Mouse (Mus musculus) bone marrow macrophage, adult 2 months (primary cell): Measurements from ENCODE around the gene Slc48a1.

Experiments used
- CTCF ChIP-seq: IDR thresholded peaks from 2 replicates; pipeline ENCODE4 v1.5.1; 2012; ENCODE audit warnings: low read depth, mild to moderate bottlenecking, low read length, moderate library complexity
- POLR2A ChIP-seq: IDR thresholded peaks from 2 replicates; pipeline ENCODE4 v1.6.1; 2012; ENCODE audit warnings: mild to moderate bottlenecking, low read depth, low read length, borderline replicate concordance

- no peak for TF ChIP-seq CTCF
- no peak for TF ChIP-seq POLR2A
Measured at GRCm38 (mm10) chr15:97751676-97752075, 26.6 kb upstream of the Slc48a1 start.
